Mouse (Mus musculus): ENCODE measurements at regions not wholly inside any gene's neighbourhood (a gene's known extent, or its start where the extent isn't known, plus 50 kb on each side); places are given as distances from the start of the nearest gene placed in this dataset.

DNA sequence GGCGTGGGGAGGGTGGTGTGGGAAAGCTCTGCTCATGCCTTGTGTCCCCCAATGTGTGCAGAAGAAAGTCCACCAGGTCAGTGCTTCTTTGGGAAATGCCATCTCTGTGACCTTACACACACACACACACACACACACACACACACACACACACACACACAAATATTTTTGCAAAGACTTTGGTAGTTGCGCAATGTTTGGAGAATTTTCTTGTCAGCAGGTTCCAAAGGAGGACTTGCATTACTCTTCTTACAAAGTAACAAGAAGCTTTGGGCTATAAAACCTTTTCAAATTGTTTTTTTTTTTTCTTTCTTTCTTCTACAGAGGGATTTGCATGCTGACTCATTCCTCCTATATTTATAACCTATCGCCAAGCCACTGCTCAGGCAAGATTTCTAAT, 59.1 kb upstream of the Npvf start:
- ATAC-seq = no peak

DNA sequence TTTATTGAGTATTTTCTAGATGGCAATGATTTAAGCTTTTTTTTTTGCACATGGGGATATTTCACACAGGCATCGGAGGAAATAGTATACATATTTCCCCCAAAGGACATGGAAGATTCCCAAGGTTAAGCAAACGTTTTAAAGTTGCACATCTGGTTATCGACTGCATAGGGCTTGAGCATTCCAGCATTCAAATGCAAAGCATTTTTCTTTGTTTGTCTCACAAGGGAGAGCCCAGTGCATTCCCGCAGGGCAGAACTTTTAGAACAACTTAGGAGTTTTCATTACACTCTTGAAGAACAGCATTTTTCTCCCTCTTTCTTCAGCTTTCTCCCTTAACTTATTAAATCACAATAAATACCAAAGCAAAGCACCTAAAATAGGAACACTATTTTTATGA, 64.4 kb upstream of the Npvf start:
- ATAC-seq = no peak

DNA sequence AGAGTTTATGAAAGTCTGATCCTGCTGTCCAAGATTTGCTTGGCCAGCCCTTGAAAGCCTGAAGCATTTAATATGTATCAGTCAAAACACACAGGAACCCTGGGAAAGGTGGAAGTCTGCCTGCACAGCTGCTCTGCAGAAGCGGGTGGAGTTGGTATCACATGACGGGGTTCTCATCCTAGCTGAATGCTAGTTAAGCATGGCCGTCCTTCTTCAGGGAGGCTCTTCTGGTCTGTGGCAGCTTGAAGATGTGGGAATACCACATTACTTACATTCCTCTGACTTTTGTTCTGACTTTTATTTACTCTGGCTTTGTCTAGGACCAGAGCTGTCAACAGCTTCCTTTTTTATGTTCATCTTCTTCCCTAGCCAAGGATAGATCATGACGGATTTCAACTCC, 66.1 kb upstream of the Npvf start:
- no peak for ATAC-seq

DNA sequence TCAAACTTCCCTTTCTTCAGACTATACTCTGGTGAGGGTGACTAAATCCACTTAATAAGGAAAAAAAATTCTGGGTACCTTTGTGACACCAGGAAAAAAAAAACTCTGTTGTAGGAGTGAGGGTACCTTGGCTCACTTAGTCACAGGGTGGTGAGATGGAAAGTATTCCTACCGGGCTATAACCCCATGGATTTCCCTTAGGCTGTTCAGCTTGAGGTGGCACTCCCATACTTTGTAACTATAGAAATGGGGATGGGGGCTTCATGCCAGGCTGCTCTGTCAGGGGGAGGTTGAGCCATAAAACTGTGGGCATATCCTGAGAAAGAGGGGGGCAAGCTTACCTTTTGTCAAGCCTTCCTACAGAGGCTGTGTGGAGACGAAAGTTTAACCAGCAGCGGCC, 71.4 kb upstream of the Npvf start:
- no peak for ATAC-seq

DNA sequence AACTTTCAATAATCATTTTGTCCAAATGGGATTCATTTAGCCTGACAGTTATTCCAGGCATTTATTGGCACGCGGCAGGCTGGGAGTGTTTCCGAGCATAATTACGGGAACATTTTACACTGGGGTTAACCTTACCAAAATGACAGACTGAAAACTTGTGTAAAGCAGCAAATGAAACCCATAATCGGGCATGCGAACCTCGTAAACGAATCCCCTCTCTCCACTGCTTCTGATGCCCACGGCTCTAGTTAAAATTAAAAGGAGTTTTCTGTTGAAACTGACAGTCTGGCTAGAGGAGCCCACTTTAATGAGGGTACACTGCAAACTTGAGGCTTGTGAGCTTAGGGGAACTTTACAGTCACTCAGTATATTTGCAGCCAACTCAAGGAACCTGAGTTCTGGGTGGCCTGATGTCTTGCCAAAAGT, 71.9 kb upstream of the Npvf start:
- ATAC-seq = no peak

DNA sequence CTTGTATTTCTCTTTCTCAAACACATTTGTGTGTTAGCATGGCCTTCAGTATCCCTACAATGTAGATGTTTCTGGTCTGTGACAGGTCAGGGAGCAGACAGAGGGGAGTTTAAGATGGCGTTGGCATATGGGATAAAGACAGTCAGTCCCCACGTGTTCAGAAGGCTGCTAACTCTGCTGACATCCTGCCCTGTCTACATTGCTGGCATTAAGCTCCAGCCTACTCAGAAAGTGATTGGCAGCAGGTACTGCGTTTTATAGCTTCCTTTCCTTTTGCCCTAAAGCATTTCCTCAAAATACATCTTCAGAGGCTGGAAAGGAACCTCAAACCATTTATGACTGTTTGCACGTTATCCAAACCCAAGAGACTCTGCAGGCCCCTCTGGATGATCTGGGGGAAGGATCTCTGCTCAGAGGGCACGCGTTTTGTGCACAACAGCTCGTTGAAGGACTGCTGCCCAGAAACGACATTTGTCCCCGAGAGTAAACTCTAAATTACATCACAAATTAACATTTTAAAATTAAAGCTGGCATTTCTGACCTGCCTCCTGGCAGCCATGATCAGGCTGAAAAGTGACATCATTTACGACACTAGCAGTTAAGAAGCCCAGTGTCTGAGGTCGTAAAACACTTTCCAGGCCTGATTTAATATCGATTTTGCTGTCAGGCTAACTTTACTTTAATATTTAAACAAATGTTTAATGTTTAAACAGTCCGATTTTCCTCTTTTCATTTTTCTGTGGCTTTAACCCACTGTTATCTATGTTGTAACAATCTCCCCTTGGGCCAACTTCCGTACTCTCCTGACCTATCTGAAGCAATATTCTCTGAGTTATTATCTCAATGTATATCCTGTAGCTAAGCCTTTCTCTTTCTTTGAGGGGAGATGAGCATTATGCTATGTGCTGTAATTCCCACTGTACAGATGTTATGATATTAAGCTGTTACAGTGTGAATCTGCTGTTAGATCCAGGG, 76.8 kb upstream of the Npvf start:
- no peak for ATAC-seq

DNA sequence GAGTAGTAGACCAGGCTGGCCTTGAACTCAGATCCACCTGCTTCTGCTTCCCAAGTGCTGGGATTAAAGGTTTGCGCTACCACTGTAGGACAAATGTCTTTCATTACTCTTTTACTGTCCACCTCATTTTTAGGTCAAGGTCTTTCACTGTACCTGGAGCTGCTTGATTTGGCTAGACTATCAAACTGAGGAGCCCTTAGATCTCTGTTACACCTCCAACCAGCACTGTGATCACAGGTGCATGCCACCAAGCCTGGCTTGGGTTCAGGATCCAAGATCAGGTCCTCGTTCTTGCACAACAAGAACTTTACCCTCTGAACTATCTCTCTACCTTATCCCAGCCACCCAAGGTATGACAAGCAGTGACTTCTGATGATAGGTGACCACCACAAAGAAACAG, 80.5 kb upstream of the Npvf start:
- ATAC-seq = no peak

DNA sequence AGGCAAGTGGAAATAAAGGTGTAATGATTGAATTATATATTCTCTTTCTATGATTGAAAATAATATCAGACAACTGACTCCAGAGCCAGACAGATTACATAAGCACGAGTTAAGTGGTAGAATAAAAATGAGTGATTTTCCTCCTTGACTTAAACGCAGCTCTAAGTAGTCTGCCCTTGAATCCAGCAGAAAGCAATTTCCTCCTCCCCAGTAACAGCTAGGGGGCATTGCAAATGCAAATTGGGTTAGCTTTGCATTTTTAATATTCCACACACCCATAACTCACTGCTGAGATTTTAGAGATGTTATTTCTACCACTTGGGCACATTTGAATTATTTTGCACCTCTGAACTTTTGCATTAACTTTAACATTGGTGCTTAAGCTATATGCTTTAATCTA, 81.6 kb upstream of the Npvf start:
- ATAC-seq = no peak

DNA sequence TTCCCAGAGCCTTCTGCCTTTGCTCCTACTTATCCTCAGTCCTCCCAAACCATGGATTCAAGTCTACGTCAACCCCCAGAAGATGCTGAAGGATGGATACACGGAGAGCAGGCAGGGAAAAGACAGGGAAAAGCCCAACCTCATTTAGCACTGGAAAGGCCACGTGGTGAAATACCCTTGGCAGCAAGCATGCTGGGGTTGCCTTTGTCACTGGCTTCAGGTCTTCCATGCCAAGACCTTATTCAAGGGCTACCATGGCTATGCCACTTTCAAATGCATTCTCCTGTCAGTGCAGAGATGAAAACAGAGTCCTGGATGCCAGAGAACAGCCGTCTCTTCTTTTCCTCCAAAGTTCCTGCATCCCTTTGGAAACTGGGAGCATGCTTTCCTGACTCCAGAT, 87.8 kb upstream of the Npvf start:
- no peak for ATAC-seq

DNA sequence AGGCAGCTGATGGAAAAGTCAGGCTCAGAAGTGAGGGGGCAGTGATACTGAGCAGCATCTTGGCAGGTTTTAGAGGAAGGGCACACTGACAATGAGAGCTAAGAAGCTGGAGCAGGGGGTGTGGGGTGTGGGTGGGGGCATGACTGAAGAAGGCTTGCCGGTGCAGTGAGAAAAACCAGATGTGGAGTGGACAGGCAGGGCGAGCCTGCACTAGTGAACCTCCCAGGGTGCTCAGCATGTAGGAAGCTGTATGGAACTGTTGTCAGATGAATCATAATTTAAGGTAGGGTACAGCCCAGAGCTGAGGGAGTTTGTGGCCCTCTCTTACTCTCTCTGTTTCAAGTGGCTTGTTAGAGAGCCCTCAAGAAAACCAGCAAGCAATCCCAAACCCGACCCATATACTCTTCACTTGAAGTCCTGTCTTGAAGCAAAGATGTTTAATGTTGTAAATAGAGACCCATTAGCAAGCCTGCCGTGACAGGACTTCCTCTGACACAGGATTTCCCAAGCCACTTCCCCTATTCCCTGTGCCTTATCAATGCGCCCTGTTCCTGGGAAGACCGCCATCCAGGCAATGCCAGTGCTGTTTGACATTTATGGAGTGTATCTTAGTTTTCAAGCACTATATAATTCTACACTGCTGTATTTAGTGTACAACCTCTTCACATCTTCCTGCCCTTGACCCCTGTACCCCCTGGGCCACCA, 90.4 kb upstream of the Npvf start:
- ATAC-seq = no peak

DNA sequence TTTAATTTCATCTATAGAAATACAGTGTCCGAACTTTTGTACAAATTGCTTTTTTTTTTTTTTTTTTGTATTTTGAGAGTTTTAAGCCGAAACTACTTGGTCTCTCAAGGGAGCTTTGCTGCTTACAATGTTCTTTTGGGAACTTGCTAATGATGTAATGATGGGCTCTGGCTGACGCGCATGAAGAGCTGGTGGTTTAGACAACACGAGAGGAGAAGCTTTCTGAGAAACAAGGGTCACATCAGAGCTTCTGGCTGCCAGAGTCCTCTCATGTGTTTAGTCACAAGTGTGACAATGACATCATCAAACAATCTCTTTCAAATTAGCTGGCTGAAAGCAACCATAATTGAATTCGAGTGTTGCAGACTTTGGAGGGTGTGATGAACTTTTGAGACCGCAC, 98.9 kb upstream of the Npvf start:
- no peak for ATAC-seq

DNA sequence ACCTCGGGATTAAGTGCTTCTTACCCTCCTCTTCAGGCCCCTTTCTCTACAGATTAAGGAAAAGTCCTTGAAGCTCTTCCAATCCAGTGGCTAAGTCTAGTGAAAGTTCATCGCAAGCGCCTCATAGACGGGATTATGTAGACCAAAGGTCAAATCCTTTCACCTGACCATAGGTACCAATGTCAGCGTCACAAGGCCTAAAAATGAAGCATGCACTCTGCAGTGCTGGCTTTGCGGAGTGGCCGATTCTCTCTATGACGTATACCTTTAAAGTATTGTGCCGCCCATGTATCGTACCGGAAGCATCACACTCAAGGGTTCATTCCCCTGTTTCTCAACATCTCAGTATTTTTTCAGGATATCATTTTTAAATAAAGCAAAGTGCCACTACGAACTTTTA, 100.5 kb upstream of the Npvf start:
- no peak for ATAC-seq

DNA sequence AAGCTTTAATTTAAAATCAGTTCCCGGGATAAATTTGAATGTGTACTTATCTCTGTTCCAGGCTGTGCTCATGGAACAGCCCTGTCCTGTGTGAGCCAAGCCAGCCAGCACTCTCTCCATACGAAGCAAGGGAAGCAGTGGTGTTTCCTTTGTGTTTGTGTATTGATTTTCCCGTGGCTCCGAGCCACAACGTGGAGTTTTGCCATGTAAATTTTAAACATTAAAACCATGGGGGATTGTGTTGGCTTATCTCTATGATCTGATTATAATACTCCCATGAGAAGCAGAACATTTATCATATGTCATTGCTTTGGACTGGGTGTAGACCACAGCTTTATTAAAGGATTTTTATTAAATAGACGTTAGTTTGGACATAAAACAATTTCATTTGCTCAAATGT, 106.1 kb upstream of the Npvf start:
- no peak for ATAC-seq

DNA sequence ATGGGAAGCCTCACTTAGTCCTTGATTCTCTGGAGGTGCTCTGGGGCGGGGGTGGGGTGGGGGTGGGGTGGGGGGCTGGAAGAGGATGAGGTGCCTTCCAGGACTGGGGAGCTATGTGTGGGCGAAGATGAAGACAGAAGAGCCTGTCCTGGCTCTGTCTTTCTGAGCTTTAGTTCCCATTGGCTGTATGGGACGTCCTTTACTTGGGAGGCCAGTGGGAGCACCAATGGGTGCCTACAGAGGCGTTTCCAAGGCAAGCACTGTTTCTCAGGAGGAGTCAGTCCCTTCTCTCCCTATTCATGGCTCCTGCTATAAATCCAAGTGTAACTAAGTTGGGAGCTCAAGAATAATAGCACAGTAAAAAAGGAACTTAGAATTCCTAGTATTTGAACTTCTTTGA, 108.9 kb upstream of the Npvf start:
- no peak for ATAC-seq

DNA sequence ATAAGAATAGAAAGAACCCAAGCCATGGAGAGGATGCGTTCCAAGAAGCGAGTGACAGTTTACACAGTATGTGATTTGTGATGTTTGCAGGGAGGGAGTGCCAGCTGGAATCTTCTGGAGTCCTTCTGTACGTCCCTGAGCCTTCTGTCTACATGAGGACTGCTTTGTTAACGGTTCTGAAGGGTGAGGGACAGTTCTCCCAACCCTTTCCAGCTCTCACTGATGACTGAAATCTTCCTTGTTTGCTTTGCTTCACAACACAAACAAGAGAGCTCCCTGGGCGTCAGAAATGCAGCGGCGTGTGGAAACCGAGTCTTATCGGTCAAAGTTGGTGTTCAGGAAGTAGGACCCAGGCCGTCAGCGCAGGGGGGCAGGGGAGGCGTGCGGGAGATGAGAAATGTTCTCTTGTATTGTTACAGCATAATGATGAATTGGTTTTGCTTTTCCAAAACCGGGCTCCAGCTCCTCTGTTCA, 112.2 kb upstream of the Npvf start:
- ATAC-seq = no peak

DNA sequence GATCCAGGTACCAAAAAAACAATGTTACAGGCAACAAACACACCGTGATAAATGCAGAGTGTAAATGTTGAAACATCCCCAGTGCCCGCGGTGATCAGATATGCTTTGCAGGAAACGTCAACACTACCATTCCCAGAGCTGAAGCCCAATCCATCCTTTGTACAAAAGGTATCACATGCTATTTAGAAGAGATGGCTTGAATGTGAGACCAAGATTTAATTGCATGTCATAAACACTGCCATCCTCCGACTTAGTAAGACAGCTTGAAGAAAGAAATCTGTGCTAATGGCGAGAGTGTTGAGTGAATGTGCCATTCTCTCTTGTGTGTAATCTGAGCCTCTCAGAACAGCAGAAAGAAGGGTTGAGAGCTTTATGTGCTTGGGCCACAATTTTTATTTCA, 112.9 kb upstream of the Npvf start:
- ATAC-seq = no peak

DNA sequence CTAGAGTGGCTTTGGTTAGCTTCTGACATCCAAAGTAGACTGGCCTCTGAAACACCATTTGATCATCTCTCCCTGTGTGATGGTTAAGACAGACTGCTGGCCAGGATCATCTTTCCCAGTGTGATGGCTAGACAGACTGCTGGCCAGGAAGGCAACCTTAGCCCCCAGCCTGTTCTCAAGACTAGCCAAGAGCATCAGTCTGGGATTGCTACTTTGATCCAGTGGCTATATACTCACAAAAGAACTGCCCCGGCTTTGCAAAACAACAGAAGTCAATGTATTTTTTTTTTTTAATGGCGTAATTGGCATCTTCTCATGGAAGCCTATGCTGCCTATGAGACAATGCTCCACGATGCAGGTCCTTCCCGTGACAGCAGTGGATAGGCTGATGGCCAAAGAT, 113.6 kb upstream of the Npvf start:
- ATAC-seq = no peak

DNA sequence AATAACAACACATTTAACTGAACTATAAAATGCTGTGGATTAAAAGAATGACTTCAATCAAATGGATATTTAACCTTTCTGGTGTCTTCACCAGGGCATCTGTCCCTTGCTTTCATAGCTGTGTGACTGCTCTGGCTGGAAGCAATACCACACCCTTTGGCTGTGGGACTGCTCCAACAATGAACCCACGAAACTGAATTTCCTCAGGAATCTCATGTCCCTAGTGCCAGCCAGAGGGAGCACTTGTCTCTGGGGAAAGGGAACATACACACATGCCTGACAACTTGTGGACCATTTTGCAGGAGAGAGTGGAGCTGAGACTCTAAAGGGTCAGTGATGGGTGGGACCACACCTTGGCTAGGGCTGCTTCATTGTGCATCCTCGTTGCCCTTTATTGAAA, 114.9 kb upstream of the Npvf start:
- ATAC-seq = no peak

DNA sequence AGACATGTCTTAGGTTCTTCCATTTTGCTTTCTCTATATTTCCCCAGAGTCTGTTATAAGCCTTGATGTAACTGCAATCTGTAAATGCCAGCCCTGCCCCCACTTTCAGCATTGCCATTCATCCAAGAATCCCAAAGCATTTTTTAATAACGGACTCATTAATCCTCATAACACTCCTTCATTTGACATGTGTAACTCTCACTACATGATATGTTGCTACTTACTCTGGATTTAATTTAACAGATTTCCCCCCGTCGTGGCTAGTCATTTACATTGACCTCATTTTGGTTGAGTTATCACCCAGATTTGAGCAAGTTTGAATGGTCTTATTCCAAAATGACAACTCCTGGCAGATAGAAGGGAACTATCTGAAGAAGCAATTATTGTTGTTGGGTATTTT, 116.2 kb upstream of the Npvf start:
- no peak for ATAC-seq

DNA sequence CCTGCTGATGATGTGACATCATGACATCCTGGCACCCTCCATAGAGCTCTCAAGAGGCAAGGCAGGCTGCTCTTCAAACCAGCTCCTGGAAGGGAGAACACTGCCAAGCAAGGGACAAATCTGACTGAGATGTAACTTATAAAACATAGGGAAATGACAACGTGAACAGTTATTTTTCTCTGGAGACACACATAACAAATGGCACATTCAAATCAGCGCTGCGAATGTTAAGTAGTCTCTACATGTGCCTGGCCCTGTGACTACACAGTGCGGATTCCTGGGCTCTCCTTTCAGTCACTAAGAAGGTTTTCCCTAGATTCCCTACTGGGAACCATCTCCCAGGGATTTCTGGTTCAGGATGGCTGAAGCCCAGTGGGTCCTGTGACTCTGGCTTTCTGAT, 121.4 kb upstream of the Npvf start:
- no peak for ATAC-seq

DNA sequence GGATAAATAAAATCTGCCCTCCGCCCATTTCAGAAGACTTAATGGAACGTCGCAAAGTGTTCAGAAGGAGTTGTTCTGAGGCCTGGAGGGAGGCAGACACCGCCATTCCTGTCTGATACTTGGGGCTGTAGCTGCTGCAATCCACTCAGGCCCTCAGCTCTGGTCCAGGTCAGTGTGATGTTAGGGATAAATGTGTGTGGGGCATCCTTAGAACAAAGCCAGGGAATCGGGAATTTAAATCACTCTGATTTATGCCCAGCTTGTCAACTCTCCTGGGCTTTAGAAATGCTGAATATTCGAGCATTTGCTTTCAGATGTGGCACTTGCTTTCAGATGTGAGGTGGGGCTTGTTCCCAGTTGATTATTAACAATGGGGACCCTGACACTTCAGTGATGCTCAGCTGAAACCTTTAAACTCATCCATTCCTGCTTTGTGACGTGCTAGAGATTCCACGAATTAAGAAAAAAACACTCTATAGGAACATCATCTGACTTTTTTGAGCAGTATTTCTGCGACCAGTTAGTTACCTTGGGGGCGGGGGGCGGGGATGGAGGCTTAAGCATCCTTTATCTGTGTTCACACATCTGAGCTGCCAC, 122.1 kb upstream of the Npvf start:
- no peak for ATAC-seq

DNA sequence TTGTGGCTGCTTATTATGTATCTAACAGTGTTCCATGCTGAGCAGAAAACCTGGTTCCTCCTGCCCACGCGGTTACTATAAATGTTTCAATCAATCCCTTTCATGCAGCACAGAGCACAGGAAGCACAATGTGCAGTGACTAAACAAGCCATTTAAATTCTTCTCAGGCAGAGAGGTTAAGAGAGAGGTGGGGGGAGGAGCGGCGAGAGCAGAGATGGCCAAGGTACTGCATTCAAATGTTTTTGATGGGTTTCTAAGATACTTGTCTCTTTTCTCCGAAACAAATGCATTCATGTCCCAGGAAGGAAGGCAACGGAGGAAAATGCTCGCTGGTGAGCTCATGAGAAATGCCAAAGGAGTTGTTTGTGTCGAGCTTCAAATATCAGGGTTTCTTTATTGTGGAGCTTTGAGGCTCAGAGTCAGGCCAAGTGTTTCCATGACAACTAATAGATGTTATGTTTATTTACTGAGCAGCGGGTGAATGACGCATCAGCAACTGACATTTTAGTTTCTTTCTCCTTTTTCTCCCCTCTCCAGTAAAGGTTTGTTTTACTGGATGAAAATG, 122.8 kb upstream of the Npvf start:
- ATAC-seq = peak; percentile 79

DNA sequence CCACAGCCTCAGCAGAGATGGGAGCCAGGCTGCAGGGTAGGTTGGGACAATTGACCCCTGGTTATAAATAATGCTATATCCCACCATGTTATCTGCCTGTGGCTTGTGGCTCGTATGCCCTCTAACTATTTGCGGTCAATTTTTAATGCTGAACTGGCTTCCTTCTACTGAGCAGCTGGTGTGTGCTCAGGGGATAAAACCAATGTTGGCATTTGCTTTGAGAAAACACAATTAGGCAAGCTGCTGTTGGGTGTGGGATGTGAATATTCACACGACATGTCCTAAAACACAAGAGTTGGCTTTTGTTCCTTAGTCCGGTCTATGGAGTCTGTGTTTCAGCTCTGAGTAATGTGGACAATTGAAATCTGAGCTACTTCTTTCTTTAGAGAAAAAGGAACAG, 123.6 kb upstream of the Npvf start:
- no peak for ATAC-seq
